Mouse (Mus musculus) granulocyte monocyte progenitor cell, adult 5-6 weeks (primary cell): Measurements from ENCODE around the gene Anks1. TPM values are rescaled to one million over a fixed set of nuclear protein-coding genes. Genes with fewer than 3 reads are reported as not detected.

Experiments
- ATAC-seq: replicated peaks from 2 replicates; pipeline ENCODE4 v1.8.0; 2016; ENCODE audit warnings: mild to moderate bottlenecking, moderate TSS enrichment, inconsistent platforms; ENCODE audit not compliant: poor library complexity, severe bottlenecking
- total RNA-seq, 2 experiments: library from RNA; stranded (forward) in 1 of 2; stranded (reverse) in 1 of 2; fragments of 200-712, 200-1000 nt in 1 of 2; fragments of >200 nt in 1 of 2; fragmentation: Nextera tagmentation in 1 of 2; gene quantifications; 2 replicates each; pipeline ENCODE4 v1.2.3; 2014 to 2017

The Anks1 gene
- total RNA-seq, 2 experiments from 2014 or later, result 31.9 to 49.0 TPM

DNA sequence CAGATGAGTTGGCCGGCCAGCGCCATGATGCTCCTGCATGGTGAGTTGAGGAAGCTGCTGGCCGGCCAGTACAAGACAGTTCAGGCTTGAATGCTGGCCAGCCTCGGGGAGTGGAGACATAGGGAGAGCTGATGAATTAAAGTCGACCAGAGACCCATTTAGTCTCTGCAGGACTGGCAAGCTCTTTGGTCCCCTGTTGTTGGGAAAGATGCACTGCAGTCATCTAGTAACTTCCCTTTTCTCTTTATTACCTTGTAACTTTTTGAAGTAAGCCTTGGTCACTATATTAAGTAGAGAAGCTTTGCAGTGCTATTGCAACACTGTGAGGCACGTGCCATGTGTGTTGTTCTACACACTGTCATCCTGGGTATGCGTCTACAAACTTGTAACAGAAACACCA lies 16.4 kb downstream of the Anks1 start:
- peak; percentile 98 for ATAC-seq

DNA sequence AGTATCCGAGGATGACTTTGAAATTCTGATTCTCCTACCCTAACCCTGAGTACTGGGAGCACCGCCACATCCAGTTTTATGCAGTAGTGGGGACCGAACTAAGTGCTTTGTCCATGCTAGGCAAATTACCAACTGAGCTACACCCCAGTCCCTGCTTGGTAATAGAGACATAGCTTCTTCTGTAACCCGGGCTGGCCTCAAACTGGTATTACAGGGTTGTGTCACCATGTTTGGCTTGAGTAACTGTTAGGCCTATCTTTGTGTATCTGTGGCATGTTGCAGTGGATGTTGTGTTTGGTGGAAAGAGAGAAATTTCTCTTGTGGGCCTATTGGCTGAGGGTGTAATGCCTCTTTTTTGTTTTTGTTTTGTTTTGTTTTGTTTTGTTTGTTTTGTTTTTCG lies 21.2 kb downstream of the Anks1 start:
- ATAC-seq, result no peak

DNA sequence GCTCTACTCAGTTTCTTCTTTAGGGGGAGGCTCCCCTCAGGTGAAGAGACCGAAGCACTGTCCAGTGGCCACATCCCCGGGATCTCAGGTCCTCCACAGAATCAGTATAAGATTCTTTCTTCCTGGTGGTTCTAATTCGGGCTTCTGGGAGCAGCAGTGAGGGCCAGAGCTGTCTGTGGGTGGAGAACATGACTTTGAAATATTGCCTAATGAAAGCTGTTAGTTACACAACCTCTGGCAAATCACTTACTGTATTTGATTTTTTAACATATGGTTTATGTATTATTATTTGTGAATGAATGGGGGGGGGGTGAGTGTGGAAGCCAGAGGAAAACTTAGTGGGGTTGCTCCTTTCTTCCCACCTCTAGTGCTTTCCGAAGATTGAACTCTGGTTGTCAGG lies 22.7 kb downstream of the Anks1 start:
- ATAC-seq, result peak; percentile 29; the same call in 1 of the 2 replicates

DNA sequence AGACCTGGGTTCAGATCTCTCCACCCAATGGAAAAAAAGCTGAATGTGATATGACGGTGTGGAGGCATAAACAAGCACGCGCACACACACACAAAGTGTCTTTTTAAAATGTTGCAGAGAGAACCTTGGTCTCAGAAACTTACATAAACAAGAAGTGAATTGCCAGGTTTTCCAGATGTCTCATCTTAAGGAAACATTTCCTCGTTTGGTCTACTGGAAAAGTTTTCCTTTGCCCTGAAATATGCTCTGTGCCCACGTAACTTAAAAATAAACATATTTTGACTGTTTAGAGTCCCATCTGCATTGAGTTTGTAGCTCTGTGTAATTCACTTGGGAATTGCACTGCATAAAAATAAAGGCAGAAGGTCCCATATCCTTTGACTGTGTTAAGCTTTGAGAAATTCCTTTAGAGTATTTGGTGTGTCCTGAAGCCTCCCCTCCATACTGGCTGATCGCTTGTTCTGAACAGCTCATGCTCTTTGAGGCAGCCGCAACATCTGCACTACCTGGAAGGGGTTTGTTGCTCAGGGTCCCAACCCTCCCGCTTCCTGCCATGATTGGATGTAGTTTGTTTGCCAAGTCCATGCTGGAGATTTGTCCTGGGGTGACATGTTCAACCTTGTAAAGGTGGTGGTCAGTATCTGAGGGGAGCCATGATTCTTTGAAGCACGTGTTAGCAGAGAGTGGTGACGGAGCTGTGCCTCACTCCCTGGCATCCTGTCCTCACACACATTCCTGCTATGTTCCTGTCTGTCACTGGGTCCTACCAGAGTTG lies 25.2 kb downstream of the Anks1 start:
- ATAC-seq, result no peak

DNA sequence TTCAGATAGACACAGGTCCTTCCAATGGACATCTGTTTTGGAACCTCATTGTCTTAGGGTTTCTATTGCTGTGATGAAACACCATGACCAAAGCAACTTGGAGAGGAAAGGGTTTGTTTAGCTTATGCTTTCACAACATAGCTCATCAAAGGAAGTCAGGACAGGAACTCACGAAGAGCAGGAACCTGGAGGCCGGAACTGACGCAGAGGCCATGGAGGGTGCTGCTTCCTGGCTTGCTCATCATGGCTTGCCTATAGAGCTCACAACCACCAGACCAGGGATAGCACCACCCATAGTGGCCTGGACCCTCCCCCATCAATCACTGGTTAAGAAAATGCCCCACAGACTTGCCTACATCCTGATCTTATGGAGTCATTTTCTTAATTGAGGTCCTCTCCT lies 26.0 kb downstream of the Anks1 start:
- ATAC-seq, result peak; percentile 86

DNA sequence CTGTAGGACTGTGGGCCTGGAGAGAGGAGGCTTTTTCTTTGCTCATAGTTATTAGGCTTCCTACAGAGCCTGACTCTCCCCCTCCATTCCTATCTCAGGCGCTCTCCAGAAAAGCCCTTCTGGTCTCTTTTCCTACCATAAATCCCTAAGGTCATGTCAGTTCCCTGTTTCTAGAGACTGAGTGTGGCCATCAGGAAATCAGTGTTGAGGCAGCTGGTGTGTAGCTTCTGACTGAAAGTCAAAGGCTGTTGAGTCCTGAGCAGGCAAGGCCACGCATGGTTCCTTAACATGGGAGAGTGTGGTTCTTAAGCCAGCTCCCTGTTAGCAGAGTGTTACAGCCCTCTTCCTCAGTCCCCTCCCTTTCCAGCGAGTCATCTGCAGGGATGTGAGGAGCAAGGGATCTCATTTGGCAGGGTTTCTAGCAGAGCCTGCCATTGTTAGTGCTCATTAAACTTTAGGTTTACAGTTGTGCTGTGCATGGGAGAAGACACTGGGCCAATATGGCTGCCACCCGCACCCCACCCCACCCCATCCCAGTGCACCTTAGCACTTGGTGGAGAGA lies 28.0 kb downstream of the Anks1 start:
- no peak for ATAC-seq

DNA sequence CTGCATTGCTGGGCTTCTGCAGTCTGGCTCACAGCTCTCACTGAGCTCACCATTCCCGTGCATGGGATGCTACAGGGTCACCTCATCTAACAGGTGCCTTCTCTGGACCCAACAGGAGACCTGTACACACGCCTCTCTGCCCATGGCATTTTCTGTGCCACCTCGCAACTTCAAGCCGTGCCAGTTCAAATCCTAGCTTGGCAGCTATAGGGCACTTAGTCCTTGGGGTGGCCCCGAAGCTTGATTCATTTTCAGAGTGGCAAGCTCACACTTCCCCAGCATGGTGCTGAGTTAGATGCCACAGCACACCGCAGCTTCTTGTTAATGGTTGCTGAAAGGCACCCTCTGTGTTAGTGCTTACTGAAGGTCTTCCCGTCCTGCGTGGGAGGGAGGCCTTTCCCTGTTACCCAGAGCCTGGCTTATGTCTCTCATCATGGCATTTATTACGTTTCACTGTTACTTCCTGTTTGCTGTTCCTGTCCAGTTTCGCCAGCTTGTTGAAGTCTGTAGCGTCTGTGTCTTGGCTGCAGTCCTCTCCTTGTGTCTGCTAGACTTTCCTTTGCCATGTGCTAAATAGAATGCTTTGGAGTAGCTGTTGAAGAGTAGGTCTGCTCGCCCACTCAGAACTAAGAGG lies 29.1 kb downstream of the Anks1 start:
- ATAC-seq, result peak; percentile 51

DNA sequence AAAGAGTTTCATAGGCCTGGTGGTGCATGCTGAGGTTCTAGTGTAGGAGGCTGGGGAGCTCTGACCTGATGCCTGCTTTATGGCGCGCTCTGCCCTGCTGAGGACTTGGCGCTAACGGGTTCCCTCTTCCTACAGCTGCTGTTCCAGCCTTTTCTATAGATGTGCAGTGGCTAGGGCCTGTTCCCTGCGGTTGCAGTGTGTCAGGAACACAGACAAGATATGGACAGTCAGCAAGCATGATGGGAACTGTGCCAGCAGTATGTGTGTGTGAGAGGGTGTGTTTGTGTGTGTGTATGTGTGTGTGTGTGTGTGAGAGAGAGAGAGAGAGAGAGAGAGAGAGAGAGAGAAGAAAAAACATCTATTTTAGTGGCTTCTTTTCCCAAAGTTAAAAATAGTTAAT lies 29.9 kb downstream of the Anks1 start:
- no peak for ATAC-seq

DNA sequence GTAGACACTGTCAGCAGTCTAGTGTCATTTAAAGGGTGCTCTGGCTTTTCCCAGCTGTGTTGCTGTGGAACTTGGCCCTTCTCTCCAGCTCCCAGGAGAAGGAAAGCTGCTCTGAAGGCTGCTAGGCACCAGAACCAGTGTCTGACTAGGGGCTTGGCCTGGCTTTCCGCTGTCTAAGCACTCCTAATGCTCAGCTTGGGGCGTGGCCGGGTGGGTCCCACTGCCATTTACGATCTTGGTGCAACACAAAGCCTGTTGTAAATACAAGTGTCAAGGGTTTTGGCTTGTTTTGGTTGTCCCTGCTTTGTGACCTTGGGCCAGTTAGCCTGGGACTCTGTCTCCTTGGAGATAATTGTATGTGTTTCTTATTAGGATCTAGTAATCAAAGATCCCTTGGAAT lies 31.2 kb downstream of the Anks1 start:
- ATAC-seq, result no peak

DNA sequence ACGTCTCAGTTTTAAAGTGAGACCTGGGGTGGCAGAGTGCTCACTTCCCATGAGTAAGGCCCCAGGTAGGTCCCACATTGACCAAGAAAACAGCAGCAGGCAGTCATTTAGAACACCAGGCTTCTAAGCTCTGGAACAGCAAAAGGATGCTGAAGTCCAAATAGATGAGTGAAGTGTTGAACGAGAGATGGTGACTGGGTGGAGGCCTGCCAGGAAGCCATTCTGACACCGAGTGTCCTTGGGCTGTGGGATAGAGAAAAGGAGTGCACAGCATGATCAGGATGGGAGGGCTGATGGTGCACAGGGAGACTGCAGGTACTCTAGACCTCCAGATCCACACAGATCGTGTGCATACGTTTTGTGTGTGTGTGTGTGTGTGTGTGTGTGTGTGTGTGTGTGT lies 32.1 kb downstream of the Anks1 start:
- ATAC-seq, result no peak

DNA sequence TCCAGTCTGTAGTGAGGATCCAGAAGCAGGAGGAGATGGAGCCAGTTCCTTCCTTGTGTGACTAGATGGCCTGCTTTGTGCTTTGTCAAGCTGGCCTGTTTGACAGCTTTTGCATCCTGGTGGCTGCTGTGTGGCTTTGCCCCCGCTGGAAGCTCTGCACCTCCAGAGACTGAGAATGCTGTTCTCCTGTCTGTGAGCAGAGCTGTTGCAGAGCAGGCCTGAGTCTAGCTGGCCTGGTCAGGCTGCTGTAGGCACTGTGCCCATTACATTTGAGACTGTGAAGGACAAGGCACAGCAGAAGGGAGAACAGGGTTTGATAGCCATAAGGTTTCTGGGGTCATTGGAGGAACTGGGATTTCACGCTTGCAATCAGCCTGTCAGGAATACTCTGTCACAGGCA lies 32.6 kb downstream of the Anks1 start:
- no peak for ATAC-seq

DNA sequence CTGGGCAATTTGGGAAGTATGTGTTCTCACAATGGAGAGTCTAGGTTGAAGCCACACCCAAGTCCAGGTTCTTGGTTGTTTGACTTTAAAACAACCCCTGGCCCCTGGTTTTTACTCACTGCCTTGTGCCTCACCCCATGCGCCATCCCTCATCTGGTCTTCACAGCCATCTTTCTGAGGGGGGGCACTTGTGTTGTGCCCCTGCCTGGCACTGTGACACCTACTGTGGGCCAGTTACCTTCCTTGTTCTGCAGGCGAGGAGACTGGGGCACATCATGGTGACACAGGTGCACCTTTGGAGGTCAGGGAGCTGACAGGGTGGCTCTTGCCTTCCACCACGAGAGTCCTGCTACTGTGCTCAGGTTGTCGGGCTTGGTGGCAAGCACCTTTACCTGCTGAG lies 33.0 kb downstream of the Anks1 start:
- no peak for ATAC-seq

DNA sequence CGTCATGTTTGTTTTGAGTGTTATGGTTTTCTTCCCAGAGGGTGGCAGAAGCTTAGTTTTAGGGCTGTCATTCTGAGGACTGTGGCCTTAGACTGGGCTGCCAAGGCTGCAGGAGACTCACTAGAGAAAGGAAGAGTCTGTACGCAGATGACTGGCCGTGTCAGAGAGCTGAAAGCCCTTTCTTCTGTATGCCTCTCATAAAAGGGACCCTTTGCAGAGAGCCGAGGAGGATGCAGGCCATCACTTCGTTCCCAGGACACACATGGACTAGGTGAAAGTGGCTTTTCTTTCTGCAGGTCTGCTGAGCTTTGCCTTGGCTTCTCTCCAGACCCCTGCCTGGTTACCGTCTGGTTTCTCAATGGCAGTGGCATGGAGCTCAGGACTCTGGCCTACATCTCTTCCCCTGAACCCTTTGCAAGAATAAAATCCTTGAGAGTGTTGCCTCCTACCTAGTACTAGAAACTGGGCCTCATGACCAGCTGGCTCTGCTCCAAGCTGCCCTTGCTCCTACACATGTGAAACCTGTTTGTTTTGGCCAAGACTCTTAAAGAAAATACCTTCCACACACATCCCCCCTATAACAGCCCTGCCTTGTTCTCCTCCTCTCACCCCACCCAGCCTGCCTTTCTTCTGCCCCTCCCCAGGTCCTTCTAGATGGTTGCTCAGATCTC lies 36.6 kb downstream of the Anks1 start:
- no peak for ATAC-seq

DNA sequence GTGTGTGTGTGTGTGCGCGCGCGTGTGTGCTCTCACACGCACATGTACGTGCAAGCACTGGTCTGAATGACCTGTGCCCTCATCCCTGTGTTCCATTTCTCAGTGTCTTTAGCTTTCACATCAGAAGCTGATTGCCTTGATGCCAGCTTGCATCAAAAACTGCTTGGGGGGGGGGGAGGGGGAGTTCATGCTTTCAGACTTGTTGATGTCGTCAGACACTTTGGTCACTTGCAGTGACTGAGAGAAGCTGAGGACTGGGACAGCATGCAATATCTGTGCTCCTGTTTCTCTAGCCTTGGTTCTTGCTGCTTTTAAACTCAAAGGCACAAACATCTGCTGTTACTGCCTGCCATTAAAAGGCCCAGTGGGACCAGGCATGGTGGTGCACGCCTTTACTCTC lies 37.3 kb downstream of the Anks1 start:
- no peak for ATAC-seq

DNA sequence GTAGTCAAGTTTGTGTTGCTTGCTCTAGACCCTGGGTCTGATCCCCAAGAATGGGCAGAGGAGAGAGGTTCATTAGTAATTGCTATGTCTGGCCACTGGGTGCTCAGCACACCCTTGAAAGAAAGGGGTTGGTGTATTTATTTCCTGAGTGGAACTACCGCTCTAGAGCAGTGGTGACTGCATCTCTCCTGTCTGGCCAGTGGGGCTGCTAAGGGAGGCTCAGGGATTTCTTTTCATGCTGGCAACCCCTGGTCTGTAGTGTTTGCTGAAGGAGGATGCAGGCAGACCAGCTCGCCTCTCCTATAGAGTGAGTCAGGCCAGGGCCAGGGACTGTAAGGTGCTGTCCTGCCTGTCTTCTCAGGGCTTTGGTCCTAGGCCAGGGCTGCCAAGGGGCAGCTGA lies 38.0 kb downstream of the Anks1 start:
- ATAC-seq, result no peak

DNA sequence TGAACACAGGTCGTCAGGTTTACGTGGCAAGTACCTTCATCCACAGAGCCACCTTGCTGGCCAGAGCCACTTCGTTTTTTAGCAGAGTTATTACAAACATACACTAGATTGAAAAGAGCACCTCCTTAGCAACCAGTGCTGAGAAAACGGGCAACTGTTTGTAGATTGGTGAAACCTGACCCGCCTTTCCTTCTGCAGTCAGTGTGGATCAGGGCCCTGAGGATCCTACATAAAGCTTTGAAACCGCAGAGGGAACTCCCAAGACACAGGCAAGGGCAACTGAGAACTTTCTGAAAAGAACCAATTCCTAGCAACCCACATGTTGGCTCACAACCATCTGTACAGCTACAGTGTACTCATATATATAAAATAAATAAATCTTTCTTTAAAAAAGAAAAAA lies 44.0 kb downstream of the Anks1 start:
- no peak for ATAC-seq

DNA sequence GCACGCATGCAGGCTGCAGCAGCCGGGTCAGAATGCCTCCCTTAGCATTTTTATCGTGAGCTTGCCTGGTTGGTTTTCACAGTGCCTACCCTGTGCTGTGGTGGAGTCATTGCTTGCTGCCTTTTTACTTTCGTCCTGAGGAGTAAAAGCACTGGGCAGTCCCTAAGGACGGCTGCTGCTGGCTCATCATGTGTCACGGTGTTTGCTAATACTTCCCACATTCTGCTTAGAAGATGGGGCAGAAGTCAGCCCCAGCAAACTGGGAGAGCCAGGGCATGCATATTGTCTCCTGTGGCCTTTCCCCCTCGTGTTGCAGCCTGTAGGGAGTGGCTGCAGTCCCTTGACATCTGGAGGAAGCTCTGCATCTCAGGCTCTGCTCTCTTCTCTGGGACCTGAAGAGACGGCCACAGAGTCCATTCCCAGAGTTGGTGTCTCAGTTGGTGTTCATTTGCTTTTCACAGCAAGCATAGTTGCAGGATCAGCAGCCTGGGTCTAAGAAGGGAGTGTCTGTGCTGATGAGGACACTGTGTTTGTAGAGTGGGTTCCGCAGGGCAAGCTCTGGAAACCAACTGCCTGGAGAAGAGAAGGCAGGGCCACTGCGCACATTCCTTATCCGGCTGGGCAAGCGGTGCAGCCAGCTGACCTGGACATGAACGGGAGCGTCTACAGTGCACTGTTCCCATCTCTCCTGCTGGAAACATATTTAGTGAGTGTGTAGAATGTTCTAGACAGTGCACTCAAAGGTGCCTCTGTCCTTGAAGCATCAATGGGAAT lies 45.7 kb downstream of the Anks1 start:
- no peak for ATAC-seq

DNA sequence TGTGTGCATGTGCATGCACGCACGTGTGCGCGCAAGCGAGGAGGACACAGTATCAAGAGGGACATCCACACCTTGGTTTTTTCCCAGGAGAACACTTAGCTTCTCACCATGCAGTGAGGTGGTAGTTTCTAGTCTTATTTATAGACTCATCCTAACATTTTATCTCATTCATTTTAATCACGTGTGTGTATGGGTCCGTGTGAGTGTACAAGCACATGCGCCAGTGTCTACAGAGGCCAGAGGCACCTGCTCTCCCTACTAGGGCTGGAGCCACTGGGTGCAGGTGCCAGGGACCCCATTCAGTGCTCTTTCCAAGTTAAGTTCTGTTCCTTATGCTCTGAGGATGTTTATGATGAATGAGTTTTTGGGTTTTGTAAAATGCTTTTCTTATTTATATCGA lies 48.5 kb downstream of the Anks1 start:
- ATAC-seq, result no peak

DNA sequence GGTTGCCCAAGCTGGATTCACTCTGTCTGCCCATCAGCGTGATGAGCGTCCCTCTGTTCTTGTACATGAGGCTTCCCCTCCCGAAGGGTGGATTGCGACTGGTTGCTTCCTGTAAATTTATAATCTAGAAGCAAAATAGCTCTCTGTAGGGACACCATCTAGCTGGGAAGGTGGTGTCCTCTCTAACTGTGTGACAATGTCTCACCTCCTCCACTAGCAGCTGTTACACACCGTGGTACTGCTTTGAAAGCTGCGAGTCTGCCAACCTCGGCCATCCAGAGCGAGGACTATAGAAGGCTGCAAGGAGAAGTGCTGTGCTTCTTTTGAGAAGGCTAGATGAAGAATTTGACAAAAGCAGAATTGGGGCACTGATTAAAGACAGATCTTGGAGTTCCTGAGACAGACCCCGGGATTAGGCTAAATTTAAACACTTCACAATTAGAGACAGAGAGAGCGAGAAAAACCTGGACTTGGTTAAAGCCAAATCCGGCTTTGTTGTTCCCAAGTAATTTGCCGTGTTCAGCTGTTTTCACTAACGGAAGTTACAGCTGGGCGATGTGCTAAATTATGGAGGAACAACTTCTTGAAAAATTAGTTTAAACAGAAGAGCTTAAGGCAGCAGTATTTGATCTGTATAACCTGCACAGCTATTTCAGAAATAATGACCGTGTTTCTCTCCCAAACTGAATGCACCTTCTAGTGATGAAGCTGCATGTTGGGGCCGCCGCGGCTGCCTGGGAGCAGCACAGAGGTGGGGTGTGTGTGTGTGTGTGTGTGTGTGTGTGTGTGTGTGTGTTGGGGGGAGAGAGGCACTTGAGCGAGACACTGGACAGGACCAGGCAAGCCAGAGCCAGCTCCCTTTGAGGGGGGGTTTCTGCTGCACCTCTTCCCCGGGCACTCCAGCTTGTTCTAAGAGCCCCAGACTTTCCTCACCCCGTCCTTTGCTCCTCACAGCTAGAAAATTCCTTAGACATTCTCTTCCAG lies 51.3 kb downstream of the Anks1 start:
- no peak for ATAC-seq
